Mouse (Mus musculus) olfactory bulb, adult 2 months (tissue): Measurements from ENCODE around the gene Acp6.

Source experiments
- CTCF ChIP-seq: fragments of 200-500 bp; IDR thresholded peaks from 2 replicates; pipeline ENCODE4 v1.5.1; 2012; ENCODE audit warnings: low read depth, mild to moderate bottlenecking, low read length, moderate library complexity; ENCODE audit not compliant: insufficient read depth
- POLR2A ChIP-seq: fragments of 200-500 bp; IDR thresholded peaks from 2 replicates; pipeline ENCODE4 v1.6.1; 2012; ENCODE audit warnings: mild to moderate bottlenecking, low read depth, low read length, moderate library complexity; ENCODE audit not compliant: insufficient read depth

- TF ChIP-seq POLR2A, result no peak
- TF ChIP-seq CTCF, result no peak
Observed at GRCm38 (mm10) chr3:97118313-97118712, 40.3 kb upstream of the Acp6 start.
